Mouse (Mus musculus) B cell, adult 62 days (primary cell): Measurements from ENCODE around the gene Rassf6. TPM values are rescaled to one million over a fixed set of nuclear protein-coding genes. Genes with fewer than 3 reads are reported as not detected.

Experiments
- total RNA-seq: library from RNA; stranded (reverse); gene quantifications from 4 replicates; pipeline ENCODE4 v1.2.4, GENCODE M21; 2023

Rassf6 gene
- 2.8 to 4.5 TPM (median 3.3 TPM) in 4 replicates for total RNA-seq

GRCm38 (mm10) chr5:90640286-90641217, at the start of gene Rassf6:
Gene Rassf6 (minus strand): TSS chr5:90640657.

DNA sequence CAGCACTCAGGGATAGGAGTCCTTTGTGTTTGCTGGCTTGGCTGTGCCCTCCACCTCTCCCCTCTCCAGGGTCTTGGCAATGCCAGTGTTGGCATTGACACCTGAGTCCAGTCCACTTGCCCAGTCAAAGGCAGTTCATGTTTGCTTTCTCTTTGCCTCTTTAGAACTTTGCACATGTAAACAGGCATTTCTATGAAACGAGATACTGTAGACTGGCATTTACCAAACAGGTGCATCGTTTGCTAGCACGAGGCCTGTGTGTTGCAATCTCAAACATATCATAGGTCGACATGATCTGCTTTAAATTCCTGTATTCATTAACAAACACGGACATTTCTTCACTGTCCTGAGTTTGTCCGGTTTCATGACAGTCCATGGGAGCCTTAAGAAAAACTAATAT, 79.7 kb downstream of the Rassf6 start, which contains the start of gene 5830473C10Rik:
Gene 5830473C10Rik (plus strand): TSS at position 365 of the 400 bp plus-strand sequence.

Other genes with a start within 250 kb of the Rassf6 start
- gene Alb, start 179.8 kb downstream of the Rassf6 start, total RNA-seq: not detected in 4 replicates
- gene Afp, start 149.9 kb downstream of the Rassf6 start, total RNA-seq: 2.9 to 5.6 TPM (median 3.9 TPM) in 4 replicates
- gene Afm, start 121.7 kb downstream of the Rassf6 start, total RNA-seq: not detected in 4 replicates
- not detected in 4 replicates for gene 5830473C10Rik, start 79.5 kb downstream of the Rassf6 start, total RNA-seq
- gene Cxcl5, start 118.7 kb upstream of the Rassf6 start, total RNA-seq: not detected in 4 replicates
- 1.1 to 5.6 TPM (median 2.6 TPM) in 4 replicates for gene Ppbp, start 127.9 kb upstream of the Rassf6 start, total RNA-seq
- gene Pf4, start 131.8 kb upstream of the Rassf6 start, total RNA-seq: 1.7 to 3.8 TPM (median 3.7 TPM) in 3 of 4 replicates, not detected in the other
- not detected in 4 replicates for gene Cxcl3, start 145.4 kb upstream of the Rassf6 start, total RNA-seq
- not detected in 4 replicates for gene Cxcl15, start 153.9 kb upstream of the Rassf6 start, total RNA-seq